Mouse (Mus musculus) testis, adult 2 months (tissue): ENCODE data around the gene Mefv.

ENCODE experiments used
- CTCF ChIP-seq: fragments of 200-500 bp; IDR thresholded peaks from 2 replicates; pipeline ENCODE4 v1.5.1; 2012; ENCODE audit warnings: low read depth, mild to moderate bottlenecking, inconsistent platforms, low read length, moderate library complexity; ENCODE audit not compliant: control insufficient read depth, insufficient read depth, insufficient replicate concordance
- POLR2A ChIP-seq: fragments of 200-500 bp; IDR thresholded peaks from 2 replicates; pipeline ENCODE4 v1.6.1; 2012; ENCODE audit warnings: low read depth, mild to moderate bottlenecking, inconsistent platforms, low read length, moderate library complexity; ENCODE audit not compliant: control insufficient read depth

- TF ChIP-seq CTCF (no peak), POLR2A (no peak)
These were observed 18.6 kb downstream of the Mefv start for GRCm38 (mm10) chr16:3699281-3699680.
